Mouse (Mus musculus) activated CD4-positive, CD25-positive, alpha-beta regulatory T cell, adult 4 months (primary cell): Measurements from ENCODE around the gene Gsto1. TPM values are rescaled to one million over a fixed set of nuclear protein-coding genes. Genes with fewer than 3 reads are reported as not detected.
A peak's percentile ranks its signal among the peaks of the same experiment; 100 is the strongest.

ENCODE experiments used
- ATAC-seq: one replicate; pipeline ENCODE4 v1.8.0; 2017
- polyA plus RNA-seq, 2 experiments: library from polyadenylated mRNA; unstranded; fragments of 100-300 nt; shearing (Covaris generic); gene quantifications; one replicate each; pipeline ENCODE4 v1.2.1; 2017

Gene Gsto1
- polyA plus RNA-seq, 2 experiments from 2014 or later = 27.1 to 29.5 TPM

GRCm38 (mm10) chr19:47857957-47858942, 3.5 kb downstream of the Gsto1 start:
- no peak for ATAC-seq

- no peak for ATAC-seq
Observed at GRCm38 (mm10) chr19:47859180-47859579, 4.4 kb downstream of the Gsto1 start.

GRCm38 (mm10) chr19:47862581-47862980, 7.8 kb downstream of the Gsto1 start:
- ATAC-seq = no peak

- ATAC-seq = no peak
Observed at GRCm38 (mm10) chr19:47864051-47864450, 9.3 kb downstream of the Gsto1 start.

- no peak for ATAC-seq
Observed at GRCm38 (mm10) chr19:47864721-47865120, 10.0 kb downstream of the Gsto1 start.

GRCm38 (mm10) chr19:47865353-47865947, 10.7 kb downstream of the Gsto1 start, which contains the start of gene Gsto2:
TSS of gene Gsto2 (plus strand) at chr19:47865534.
- peak; percentile 99 for ATAC-seq

GRCm38 (mm10) chr19:47867628-47868175, 12.9 kb downstream of the Gsto1 start:
- no peak for ATAC-seq

- ATAC-seq = no peak
Observed at GRCm38 (mm10) chr19:47868951-47869350, 14.2 kb downstream of the Gsto1 start.

GRCm38 (mm10) chr19:47869516-47869915, 14.7 kb downstream of the Gsto1 start:
- no peak for ATAC-seq

GRCm38 (mm10) chr19:47870102-47870666, 15.4 kb downstream of the Gsto1 start:
- ATAC-seq = no peak

- no peak for ATAC-seq
Observed at GRCm38 (mm10) chr19:47871515-47871914, 16.7 kb downstream of the Gsto1 start.

- no peak for ATAC-seq
Observed at GRCm38 (mm10) chr19:47876252-47876651, 21.5 kb downstream of the Gsto1 start.

- ATAC-seq = no peak
Observed at GRCm38 (mm10) chr19:47881538-47881937, 26.8 kb downstream of the Gsto1 start.

GRCm38 (mm10) chr19:47882151-47882881, 27.5 kb downstream of the Gsto1 start:
- ATAC-seq = peak; percentile 75

- no peak for ATAC-seq
Observed at GRCm38 (mm10) chr19:47882882-47883254, 28.1 kb downstream of the Gsto1 start.

GRCm38 (mm10) chr19:47884296-47885085, 29.7 kb downstream of the Gsto1 start:
- ATAC-seq = no peak

GRCm38 (mm10) chr19:47885191-47885743, 30.5 kb downstream of the Gsto1 start:
- ATAC-seq = no peak

GRCm38 (mm10) chr19:47885886-47886285, 31.1 kb downstream of the Gsto1 start:
- ATAC-seq = no peak

- no peak for ATAC-seq
Observed at GRCm38 (mm10) chr19:47886617-47887016, 31.8 kb downstream of the Gsto1 start.

GRCm38 (mm10) chr19:47887417-47887816, 32.6 kb downstream of the Gsto1 start:
- peak; percentile 68 for ATAC-seq

- peak; percentile 10 for ATAC-seq
Observed at GRCm38 (mm10) chr19:47888037-47888436, 33.3 kb downstream of the Gsto1 start.
